Mouse (Mus musculus) stomach, postnatal 0 days (tissue): ENCODE results near the gene Siva1. TPM values are rescaled to one million over a fixed set of nuclear protein-coding genes. Genes with fewer than 3 reads are reported as not detected.

Experiments
- ATAC-seq: fragments of 200-750 bp; cut with Nextera tagmentation; 2 replicates; pipeline ENCODE4 v1.8.0; 2017; ENCODE audit not compliant: low FRiP score, low TSS enrichment
- DNase-seq: peaks from one replicate; pipeline ENCODE4 v3.0.0-alpha.2; 2016; ENCODE audit warnings: low spot score
- H3K27ac ChIP-seq: fragments of 300-500 bp; sonication (generic); replicated peaks from 2 replicates; pipeline ENCODE4 v1.5.1; 2014; ENCODE audit warnings: mild to moderate bottlenecking, control low read depth
- H3K27me3 ChIP-seq: fragments of 300-500 bp; sonication (generic); 2 replicates; pipeline ENCODE4 v1.6.1; 2014; ENCODE audit warnings: low read length; ENCODE audit not compliant: control insufficient read depth, insufficient read depth
- H3K36me3 ChIP-seq: fragments of 300-500 bp; sonication (generic); 2 replicates; pipeline ENCODE4 v1.6.1; 2014; ENCODE audit warnings: low read length, mixed read lengths; ENCODE audit not compliant: control insufficient read depth, insufficient read depth
- H3K4me1 ChIP-seq: fragments of 300-500 bp; sonication (generic); replicated peaks from 2 replicates; pipeline ENCODE4 v1.6.1; 2014; ENCODE audit warnings: antibody characterized with exemption; ENCODE audit not compliant: control insufficient read depth, insufficient read depth
- H3K4me2 ChIP-seq: fragments of 300-500 bp; sonication (generic); replicated peaks from 2 replicates; pipeline ENCODE4 v1.6.1; 2014; ENCODE audit warnings: low read depth, mild to moderate bottlenecking, control low read depth, moderate library complexity
- H3K4me3 ChIP-seq: fragments of 300-500 bp; sonication (generic); 2 replicates; pipeline ENCODE4 v1.5.1; 2014; ENCODE audit warnings: low read depth, low read length, control low read depth
- H3K9ac ChIP-seq: fragments of 300-500 bp; sonication (generic); 2 replicates; pipeline ENCODE4 v1.6.1; 2014; ENCODE audit warnings: mild to moderate bottlenecking, low read length, control low read depth, mixed read lengths
- H3K9me3 ChIP-seq: fragments of 300-500 bp; sonication (generic); 2 replicates; pipeline ENCODE4 v1.6.1; 2016; ENCODE audit warnings: low read length; ENCODE audit not compliant: control insufficient read depth
- CTCF ChIP-seq: IDR thresholded peaks from 2 replicates; pipeline ENCODE4 v1.5.1; 2016; ENCODE audit warnings: antibody characterized with exemption, low read depth, mild to moderate bottlenecking, moderate library complexity
- EP300 ChIP-seq: optimal IDR thresholded peaks from 2 replicates; pipeline ENCODE3; 2016; ENCODE audit warnings: antibody characterized with exemption
- WGBS: fragments of 180-500 bp; shearing (Covaris S2); extraction: QIAGEN DNeasy Blood & Tissue Kit; methylation state at CpG from one replicate; pipeline ENCODE4 v1.1.7; 2014; 5-methylcytosine and 5-hydroxymethylcytosine counted together
- polyA plus RNA-seq: library from polyadenylated mRNA; unstranded; fragments of >200 nt; fragmentation: Nextera tagmentation; extraction: Ambion mirVana; gene quantifications from 2 replicates; pipeline ENCODE4 v1.2.1, GENCODE M21; 2015

Gene Siva1
- polyA plus RNA-seq, 1 experiment from 2014 or later: 97.1 TPM

- Histone ChIP-seq H3K4me1 (peaks cover 17% of the 10 kb centered on the region), H3K27ac (peak overlapping the region; percentile 69), H3K9me3 (no peaks in the 10 kb centered on the region), H3K27me3 (no peaks in the 10 kb centered on the region), H3K9ac (peak overlapping the region; percentile 50), H3K4me2 (peak overlapping the region; percentile 80), H3K4me3 (no peak overlapping the region), H3K36me3 (peaks cover 18% of the 10 kb centered on the region)
- ATAC-seq (0 out of 2 replicates have a peak, but pooled peaks have one; percentile 4), DNase-seq (peak; percentile 74)
- 21% methylated on average over 9 of the region's 9 CpGs for WGBS
- TF ChIP-seq CTCF (no peak), EP300 (no peak)
Observed at GRCm38 (mm10) chr12:112670718-112671393, 26.4 kb downstream of the Siva1 start.

DNA sequence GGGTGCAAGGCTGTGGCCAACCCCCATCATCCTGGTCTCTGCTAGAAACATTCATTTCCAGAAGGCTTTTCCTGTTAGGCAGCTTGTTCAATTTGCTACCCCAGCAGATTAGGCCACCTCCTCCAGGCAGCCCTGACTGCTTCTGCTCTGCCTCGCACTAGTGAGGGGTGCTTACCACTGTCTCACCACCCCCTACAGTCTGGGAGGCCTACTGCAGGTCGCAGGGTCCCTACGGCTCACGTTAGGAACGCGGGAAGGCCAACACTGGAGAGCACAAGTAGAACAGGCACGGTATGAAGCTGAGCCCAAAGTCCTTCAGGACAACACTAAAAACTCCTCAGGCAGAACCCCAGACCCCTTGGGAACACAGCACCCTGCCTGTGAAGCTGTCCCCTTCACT is 27.4 kb downstream of the Siva1 start:
- Histone ChIP-seq H3K27me3 (no peaks in the 10 kb centered on the region), H3K36me3 (peaks cover 17% of the 10 kb centered on the region), H3K27ac (peak overlapping the region; percentile 99), H3K9ac (peak overlapping the region; percentile 50), H3K4me2 (peak overlapping the region; percentile 80), H3K4me3 (peak overlapping the region; percentile 96), H3K9me3 (no peaks in the 10 kb centered on the region), H3K4me1 (peaks cover 16% of the 10 kb centered on the region)
- ATAC-seq (peak; percentile 21; the same call in 1 of the 2 replicates), DNase-seq (peak; percentile 71)
- TF ChIP-seq EP300: no peak
- TF ChIP-seq CTCF: peak; percentile 60
- WGBS: 60% methylated on average over 7 of the region's 7 CpGs

- H3K4me2 ChIP-seq: peak overlapping the region; percentile 80
- peak overlapping the region; percentile 99 for H3K9ac ChIP-seq
- no peaks in the 10 kb centered on the region for H3K27me3 ChIP-seq
- peak; percentile 9; the same call in 1 of the 2 replicates for ATAC-seq
- peaks cover 15% of the 10 kb centered on the region for H3K36me3 ChIP-seq
- peaks cover 17% of the 10 kb centered on the region for H3K4me1 ChIP-seq
- no peak for TF ChIP-seq EP300
- peak; percentile 32 for TF ChIP-seq CTCF
- H3K4me3 ChIP-seq: peak overlapping the region; percentile 96
- WGBS: 2% methylated on average over 21 of the region's 21 CpGs
- peak; percentile 57 for DNase-seq
- H3K27ac ChIP-seq: peak overlapping the region; percentile 99
- H3K9me3 ChIP-seq: no peaks in the 10 kb centered on the region
Observed at GRCm38 (mm10) chr12:112672744-112673575, 28.5 kb downstream of the Siva1 start.

DNA sequence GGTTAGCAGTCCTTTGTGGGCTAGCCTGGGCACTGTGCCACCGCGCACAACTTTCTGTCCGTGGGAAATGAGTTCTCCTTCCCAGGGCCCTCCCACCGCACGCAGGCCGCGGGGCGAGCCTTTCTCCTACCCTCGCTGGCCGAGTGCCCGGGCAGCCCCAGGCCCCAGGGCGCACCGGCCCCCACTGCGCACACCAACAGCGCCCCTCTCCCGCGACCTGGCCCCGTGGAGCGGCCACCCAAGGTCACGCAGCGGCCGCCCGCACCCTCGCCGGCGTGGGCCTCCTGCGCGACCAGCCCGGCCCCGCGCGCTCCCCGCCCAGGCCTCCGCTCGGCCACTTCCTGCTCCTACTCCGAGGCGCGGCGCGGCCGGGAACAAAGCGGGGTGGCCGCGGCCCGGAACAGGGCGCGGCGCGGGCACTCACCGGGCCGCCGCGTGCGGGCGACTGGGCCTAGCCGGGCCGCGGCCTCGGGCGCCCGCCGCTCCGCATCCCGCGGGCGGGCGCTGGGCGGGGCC is 29.2 kb downstream of the Siva1 start:
- Histone ChIP-seq H3K4me2 (peak overlapping the region; percentile 80), H3K9me3 (no peaks in the 10 kb centered on the region), H3K27me3 (no peaks in the 10 kb centered on the region), H3K4me1 (peaks cover 18% of the 10 kb centered on the region), H3K27ac (peak overlapping the region; percentile 99), H3K4me3 (peak overlapping the region; percentile 96), H3K36me3 (peaks cover 11% of the 10 kb centered on the region; the same call in 1 of the 2 replicates), H3K9ac (peak overlapping the region; percentile 99)
- TF ChIP-seq CTCF: 0 out of 2 replicates have a peak, but pooled peaks have one; percentile 3
- no peak for TF ChIP-seq EP300
- WGBS: 0% methylated on average over 15 of the region's 68 CpGs
- DNase-seq (peak; percentile 65), ATAC-seq (peak; percentile 11)

DNA sequence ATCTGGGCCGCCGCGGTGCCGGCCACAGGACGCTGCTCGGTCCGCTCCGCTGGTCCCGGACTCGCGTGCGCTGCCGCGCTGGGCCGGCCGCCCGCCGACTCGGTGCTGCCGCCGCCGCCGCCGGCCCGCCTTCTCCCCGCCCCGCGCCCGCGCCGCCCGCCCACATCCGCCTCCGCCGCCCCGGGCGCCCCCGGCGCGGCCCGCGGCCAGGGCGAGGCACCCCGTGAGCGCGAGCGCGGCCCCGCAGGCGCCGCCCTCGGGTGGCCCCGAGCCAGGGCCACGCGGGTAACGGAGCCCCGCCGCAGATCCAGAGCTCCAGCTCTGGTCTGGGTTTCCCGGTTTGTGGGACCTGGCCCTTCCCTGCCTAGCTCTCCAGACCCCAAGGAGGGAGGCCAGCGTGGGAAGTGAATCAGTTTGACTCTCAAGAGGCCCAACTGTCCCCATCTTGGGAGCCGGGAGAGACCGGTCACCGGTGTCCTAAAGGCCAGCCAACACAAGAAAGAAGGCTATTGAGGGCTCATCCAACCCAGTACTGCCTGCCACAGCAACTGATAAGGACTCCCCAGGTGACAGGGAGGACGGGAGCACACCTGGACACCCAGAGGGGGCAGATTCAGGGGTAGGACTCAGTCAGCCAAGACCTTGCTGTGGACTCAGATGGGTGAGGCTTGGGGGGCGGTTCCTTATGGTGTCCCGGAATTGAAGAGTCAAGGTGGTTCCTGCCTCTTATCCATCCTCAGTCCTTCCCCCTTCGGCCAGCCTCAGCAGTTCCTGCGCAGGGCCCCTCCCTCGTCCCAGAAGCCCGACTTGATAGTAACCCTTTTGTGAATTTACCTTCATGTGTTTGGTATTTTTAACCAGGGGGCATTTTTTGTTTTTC is 29.9 kb downstream of the Siva1 start, which contains the start of gene Akt1:
TSS of gene Akt1 (minus strand) at position 753 of the 880 bp plus-strand sequence.
- peak within 1 kb of the TSS; percentile 80 for H3K4me2 ChIP-seq
- ATAC-seq (peak; percentile 14), DNase-seq (peak; percentile 77)
- TF ChIP-seq CTCF (no peak), EP300 (no peak)
- H3K4me3 ChIP-seq: peak within 1 kb of the TSS; percentile 96
- H3K36me3 ChIP-seq: 0 out of 2 replicates have a peak, but pooled peaks cover 8% of the 10 kb centered on the region
- H3K27me3 ChIP-seq: no peaks in the 10 kb centered on the region
- peak within 1 kb of the TSS; percentile 99 for H3K27ac ChIP-seq
- peak within 1 kb of the TSS; percentile 99 for H3K9ac ChIP-seq
- WGBS: under 1% methylated on average over 39 of the region's 70 CpGs
- H3K4me1 ChIP-seq: peaks cover 18% of the 10 kb centered on the region
- H3K9me3 ChIP-seq: no peaks in the 10 kb centered on the region
